ENCODE assay signal across 26 mouse cellular contexts in the genomic region with DNA sequence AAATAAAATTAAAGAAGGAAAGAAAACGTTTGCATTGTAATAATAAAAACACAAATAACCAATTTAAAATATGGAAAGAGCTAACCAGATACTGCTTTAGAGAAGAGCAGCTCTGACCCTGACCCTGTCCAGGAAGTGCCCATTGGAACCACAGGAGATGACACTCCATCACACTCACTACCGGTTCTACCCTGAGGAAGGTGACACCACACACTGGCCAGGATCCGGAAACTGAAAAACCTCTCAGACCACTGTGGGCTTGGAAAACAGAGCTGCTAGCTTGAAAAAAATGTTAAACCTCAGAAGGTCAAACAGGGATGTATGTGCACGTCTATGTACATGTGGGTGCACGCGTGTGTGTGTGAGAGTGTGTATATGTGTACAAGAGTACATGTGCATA. TPM values are rescaled to one million over a fixed set of nuclear protein-coding genes. Genes with fewer than 3 reads are reported as not detected.
DNase-seq lines count a peak whose midpoint lies in the region; ATAC-seq lines count a peak whose summit lies in the region.
"Had no signal": no experiment of that assay in that cellular context is flagged by ENCODE, and none has a peak within 500 bp of the region (broad histone marks: within the 10 kb centered on the region; RNA-seq: fewer than 3 reads in every experiment).

No protein-coding gene starts in this region.

- peaks cover 42% of the 10 kb centered on the region for H3K4me1 ChIP-seq in liver, embryonic 13.5 days (replicated peaks)
- H3K4me1 ChIP-seq in liver, embryonic 12.5 days, result peaks cover 44% of the 10 kb centered on the region
- H3K4me1 ChIP-seq: forebrain, embryonic 10.5 days; forebrain, embryonic 13.5 days; heart, embryonic 10.5 days; heart, embryonic 13.5 days had no signal

- no peak overlapping the region for H3K4me3 ChIP-seq in liver, embryonic 13.5 days (replicated peaks)
- no peak overlapping the region for H3K4me3 ChIP-seq in liver, embryonic 12.5 days
- H3K4me3 ChIP-seq: forebrain, embryonic 10.5 days; forebrain, embryonic 13.5 days; heart, adult 2 months; heart, embryonic 10.5 days; heart, embryonic 13.5 days had no signal

- WGBS in liver, embryonic 13.5 days (ENCODE audit: insufficient replicate concordance), result 64% methylated on average over 6 of the region's 6 CpGs
- 52% methylated on average over 6 of the region's 6 CpGs for WGBS in liver, embryonic 12.5 days (ENCODE audit: insufficient replicate concordance)

- H3K27me3 ChIP-seq in liver, embryonic 13.5 days, result no peaks in the 10 kb centered on the region
- H3K27me3 ChIP-seq in liver, embryonic 12.5 days (replicated peaks), result no peaks in the 10 kb centered on the region
- H3K27me3 ChIP-seq: CH12.LX; forebrain, embryonic 13.5 days; heart, embryonic 13.5 days; Patski had no signal

- H3K36me3 ChIP-seq in liver, embryonic 13.5 days, result peaks cover 49% of the 10 kb centered on the region
- H3K36me3 ChIP-seq in liver, embryonic 12.5 days, result peaks cover 55% of the 10 kb centered on the region

- no peak overlapping the region for H3K4me2 ChIP-seq in liver, embryonic 13.5 days
- H3K4me2 ChIP-seq in liver, embryonic 12.5 days, result no peak overlapping the region
- H3K4me2 ChIP-seq: forebrain, embryonic 13.5 days; heart, embryonic 13.5 days; hindbrain, embryonic 14.5 days had no signal

- DNase-seq in liver, embryonic 13.5 days, result no peak
- peak; percentile 95 for DNase-seq in 416B (ENCODE audit: low read depth)
- DNase-seq in cerebellum, adult 8-10 months, result no peak
- no peak for DNase-seq in cerebellum, adult 18-20 months
- DNase-seq: adrenal gland, postnatal 10 days; adrenal gland, postnatal 36 days; B cell, adult 2 months; cerebellum, adult 2 months; cerebellum, postnatal 36 days; forebrain, postnatal 0 days; gastrocnemius, postnatal 25 days; heart, adult 2 months; heart, postnatal 14 days; heart, postnatal 4 days had no signal

- no peaks in the 10 kb centered on the region for H3K9me3 ChIP-seq in liver, embryonic 13.5 days (replicated peaks)
- no peaks in the 10 kb centered on the region for H3K9me3 ChIP-seq in liver, embryonic 12.5 days (replicated peaks)
- H3K9me3 ChIP-seq: forebrain, embryonic 10.5 days; forebrain, embryonic 13.5 days; G1E; heart, embryonic 10.5 days; heart, embryonic 13.5 days had no signal

- ATAC-seq in liver, embryonic 13.5 days (ENCODE audit: low read depth), result no peak
- no peak for ATAC-seq in liver, embryonic 12.5 days
- peak; percentile 58 for ATAC-seq in megakaryocyte, adult 5-6 weeks (ENCODE audit: poor library complexity, severe bottlenecking)
- ATAC-seq: forebrain, embryonic 13.5 days; forebrain, postnatal 0 days; hindbrain, postnatal 0 days; inflammation-experienced regulatory T-cells, adult 6 months; Patski had no signal

- peak overlapping the region; percentile 60; the same call in 1 of the 2 replicates for H3K27ac ChIP-seq in liver, embryonic 13.5 days
- H3K27ac ChIP-seq in liver, embryonic 12.5 days, result no peak overlapping the region
- H3K27ac ChIP-seq: forebrain, embryonic 10.5 days; forebrain, embryonic 13.5 days; heart, adult 2 months; heart, embryonic 10.5 days; heart, embryonic 13.5 days; hindbrain, embryonic 14.5 days; hindbrain, postnatal 0 days had no signal

- no peak overlapping the region for H3K9ac ChIP-seq in liver, embryonic 13.5 days
- H3K9ac ChIP-seq in liver, embryonic 12.5 days, result no peak overlapping the region
- H3K9ac ChIP-seq: forebrain, embryonic 13.5 days; forebrain, postnatal 0 days; heart, embryonic 13.5 days; hindbrain, embryonic 14.5 days had no signal

RNA-seq across cellular contexts. Expression of a gene that starts 19.8 kb away (rescaled TPM):
- 45.6 and 49.0 TPM in 2 replicates for polyA plus RNA-seq in liver, embryonic 13.5 days (2015; fragmentation: Nextera tagmentation; extraction: Ambion mirVana)
- polyA plus RNA-seq in liver, embryonic 12.5 days (2016; fragmentation: Nextera tagmentation; extraction: Ambion mirVana), result 49.5 and 51.4 TPM in 2 replicates
- total RNA-seq in megakaryocyte, adult 5-6 weeks (2015), result 39.9 and 42.3 TPM in 2 replicates
- 170 and 195 TPM in 2 replicates for total RNA-seq in megakaryocyte, adult 5-6 weeks (2017)

RNA-seq across cellular contexts. Expression of a gene that starts 26.1 kb away (rescaled TPM):
- 0.41 and 0.85 TPM in 2 replicates for polyA plus RNA-seq in liver, embryonic 13.5 days (2015; fragmentation: Nextera tagmentation; extraction: Ambion mirVana)
- polyA plus RNA-seq in liver, embryonic 12.5 days (2016; fragmentation: Nextera tagmentation; extraction: Ambion mirVana), result 0.92 and 1.6 TPM in 2 replicates
- total RNA-seq in megakaryocyte, adult 5-6 weeks (2015), result 4.1 and 8.3 TPM in 2 replicates
- total RNA-seq in megakaryocyte, adult 5-6 weeks (2017), result 32.5 and 35.4 TPM in 2 replicates
- polyA plus RNA-seq: heart, embryonic 13.5 days had no signal

RNA-seq across cellular contexts. Expression of a gene that starts 31.1 kb away (rescaled TPM):
- polyA plus RNA-seq in liver, embryonic 13.5 days (2015; fragmentation: Nextera tagmentation; extraction: Ambion mirVana), result 69.4 and 77.7 TPM in 2 replicates
- 75.2 and 81.9 TPM in 2 replicates for polyA plus RNA-seq in liver, embryonic 12.5 days (2016; fragmentation: Nextera tagmentation; extraction: Ambion mirVana)
- 70.0 and 82.5 TPM in 2 replicates for total RNA-seq in megakaryocyte, adult 5-6 weeks (2015)
- 61.6 and 62.5 TPM in 2 replicates for total RNA-seq in megakaryocyte, adult 5-6 weeks (2017)

RNA-seq across cellular contexts. Expression of a gene that starts 37.8 kb away (rescaled TPM):
- polyA plus RNA-seq in liver, embryonic 13.5 days (2015; fragmentation: Nextera tagmentation; extraction: Ambion mirVana), result 645 and 664 TPM in 2 replicates
- 766 and 777 TPM in 2 replicates for polyA plus RNA-seq in liver, embryonic 12.5 days (2016; fragmentation: Nextera tagmentation; extraction: Ambion mirVana)
- total RNA-seq in megakaryocyte, adult 5-6 weeks (2015), result 276 and 285 TPM in 2 replicates
- 174 and 258 TPM in 2 replicates for total RNA-seq in megakaryocyte, adult 5-6 weeks (2017)

RNA-seq across cellular contexts. Expression of a gene that starts 41.2 kb away (rescaled TPM):
- 0.07 TPM in 1 of 2 replicates, not detected in the other for polyA plus RNA-seq in liver, embryonic 13.5 days (2015; fragmentation: Nextera tagmentation; extraction: Ambion mirVana)
- polyA plus RNA-seq in liver, embryonic 12.5 days (2016; fragmentation: Nextera tagmentation; extraction: Ambion mirVana), result 0.06 and 0.20 TPM in 2 replicates
- 0.04 TPM in 1 of 2 replicates, not detected in the other for total RNA-seq in megakaryocyte, adult 5-6 weeks (2015)
- 0.22 and 0.37 TPM in 2 replicates for total RNA-seq in megakaryocyte, adult 5-6 weeks (2017)
